Mouse (Mus musculus) kidney, adult 2 months (tissue): ENCODE measurements around the gene Ttll4.

Experiments used
- CTCF ChIP-seq: fragments of 200-500 bp; conservative IDR thresholded peaks from 2 replicates; pipeline ENCODE4 v1.5.1; 2011; ENCODE audit warnings: low read depth, mild to moderate bottlenecking, control low read depth, low read length, moderate library complexity, mixed read lengths; ENCODE audit not compliant: insufficient read depth, insufficient read length
- POLR2A ChIP-seq: fragments of 200-500 bp; IDR thresholded peaks from one replicate; pipeline ENCODE4 v1.6.1; 2011; ENCODE audit warnings: low read depth, low read length, control low read depth

GRCm38 (mm10) chr1:74719281-74719680, 57.7 kb downstream of the Ttll4 start:
- TF ChIP-seq CTCF (no peak), POLR2A (no peak)
